Mouse (Mus musculus): Measurements from ENCODE around the gene Tk1. TPM values are rescaled to one million over a fixed set of nuclear protein-coding genes. Genes with fewer than 3 reads are reported as not detected.
"Not testable (repeated sequence)": the region's sequence is repeated elsewhere in the genome, so short reads cannot be mapped to it uniquely, and the experiment has no call there.

Gene Tk1
- polyA plus RNA-seq, 1 experiment, result 79.4 TPM

DNA sequence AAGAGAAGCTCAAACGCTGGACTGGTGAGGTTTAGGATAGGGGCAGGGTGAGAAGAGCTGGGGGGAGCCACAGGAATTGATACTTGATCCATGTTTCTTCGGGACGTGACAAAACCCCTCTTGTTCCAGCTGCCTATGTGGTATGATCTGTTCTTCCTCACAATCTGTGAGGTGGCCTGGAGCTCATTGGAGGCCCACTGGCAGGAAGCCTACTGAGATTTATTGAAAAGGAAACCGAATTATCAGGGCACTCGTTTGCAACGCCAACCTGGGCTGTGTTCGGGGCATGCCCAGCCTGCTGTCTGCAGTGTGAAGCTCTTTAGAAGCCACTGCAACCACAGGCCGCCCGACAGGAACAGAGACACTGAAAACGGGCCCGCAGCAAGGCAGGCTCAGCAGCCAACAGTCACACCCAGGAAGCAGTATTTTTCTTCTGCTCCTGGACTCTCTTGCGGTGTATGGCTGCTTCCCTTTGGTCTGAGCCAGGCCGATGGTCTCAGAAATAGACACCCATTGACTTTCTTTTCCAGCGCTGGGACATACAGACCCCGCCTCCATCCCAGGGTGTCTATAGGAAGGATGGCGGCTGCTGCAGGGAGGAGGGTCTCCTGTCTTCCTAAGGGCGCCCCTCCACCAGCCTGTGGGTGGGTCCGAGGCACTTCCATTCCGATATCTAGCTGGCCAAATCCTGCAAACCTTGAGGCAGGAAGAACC lies 22.5 kb upstream of the Tk1 start:
- DNase-seq (ENCODE audit: low read depth, low spot score), result no peak
- 3% methylated on average over 19 of the region's 19 CpGs for WGBS

DNA sequence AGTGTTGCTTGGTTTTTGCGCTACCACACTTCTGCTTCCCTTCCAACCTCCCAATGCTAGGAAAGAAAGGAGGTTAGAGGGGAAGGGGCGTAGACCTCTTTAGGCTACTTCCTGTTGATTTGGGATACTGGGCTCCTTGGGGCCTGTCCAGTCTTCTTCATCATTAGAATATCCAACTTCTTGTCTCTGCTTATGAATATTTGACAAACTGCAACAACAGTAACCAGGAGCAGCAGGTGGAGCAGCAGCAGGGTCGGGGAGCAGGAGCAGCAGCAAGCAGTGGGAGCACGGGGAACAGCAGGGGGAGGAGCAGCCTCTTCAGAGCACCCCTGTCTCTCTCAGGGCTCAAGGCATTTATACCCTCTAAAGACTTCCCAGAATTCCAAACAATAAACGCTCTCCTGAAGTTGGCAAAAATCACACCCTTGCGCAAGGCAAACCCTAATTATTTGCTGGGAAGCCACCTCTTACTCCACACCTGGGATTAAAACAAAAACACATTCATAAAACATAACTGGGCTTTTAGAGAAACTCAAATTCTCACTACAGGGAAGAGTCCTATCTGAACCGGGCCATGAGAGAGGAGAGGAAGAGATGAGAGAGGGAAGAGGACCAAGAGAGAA lies 21.8 kb upstream of the Tk1 start:
- DNase-seq (ENCODE audit: low read depth, low spot score), result no peak
- WGBS, result 33% methylated on average over 7 of the region's 7 CpGs

GRCm38 (mm10) chr11:117846640-117847039 lies 20.7 kb upstream of the Tk1 start:
- DNase-seq (ENCODE audit: low read depth, low spot score), result no peak
- 17% methylated on average over 5 of the region's 5 CpGs for WGBS

DNA sequence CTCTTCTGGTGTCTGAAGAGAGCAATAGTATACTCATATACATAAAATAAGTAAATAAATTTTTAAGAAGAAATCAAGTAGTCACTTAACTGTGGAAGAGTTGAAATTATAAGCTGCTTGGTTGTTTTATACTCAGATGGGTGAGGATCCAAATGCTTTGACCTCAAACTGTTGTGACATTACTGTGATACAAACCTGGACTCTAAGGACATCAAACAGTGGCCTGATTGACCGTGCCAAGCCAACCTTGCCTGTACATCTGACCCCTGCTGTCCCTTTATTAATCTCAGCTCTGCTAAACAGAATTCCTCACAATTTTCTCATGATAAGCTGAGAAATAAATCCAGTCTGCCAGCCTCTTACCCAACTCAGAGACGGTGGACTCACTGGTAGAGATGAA lies 19.8 kb upstream of the Tk1 start:
- 83% methylated on average over 2 of the region's 2 CpGs for WGBS
- DNase-seq (ENCODE audit: low read depth, low spot score), result no peak

GRCm38 (mm10) chr11:117844997-117845396 lies 19.1 kb upstream of the Tk1 start:
- WGBS, result 81% methylated on average over 2 of the region's 2 CpGs
- no peak for DNase-seq (ENCODE audit: low read depth, low spot score)

DNA sequence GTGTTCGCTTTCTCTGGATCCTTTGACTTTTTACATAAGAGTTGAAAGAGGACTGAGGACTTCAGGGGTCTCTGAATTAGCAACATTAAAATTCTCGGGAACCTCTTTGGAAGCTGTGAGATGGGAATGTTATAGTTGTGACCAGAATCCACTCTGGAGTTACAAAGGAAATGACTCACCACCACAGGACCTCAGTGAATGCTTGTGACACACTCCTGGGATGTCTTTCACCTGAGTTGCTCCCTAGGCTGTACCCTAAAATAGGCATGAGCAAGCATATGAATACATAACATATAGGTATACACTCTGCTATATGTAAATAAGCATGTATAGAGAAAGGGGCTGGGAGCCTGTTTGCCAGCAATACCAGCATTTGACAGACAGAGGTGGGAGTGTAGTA lies 17.5 kb upstream of the Tk1 start:
- 89% methylated on average over 2 of the region's 2 CpGs for WGBS
- DNase-seq (ENCODE audit: low read depth, low spot score), result no peak

GRCm38 (mm10) chr11:117840910-117841309 lies 15.0 kb upstream of the Tk1 start:
- 52% methylated on average over 1 of the region's 1 CpGs for WGBS
- DNase-seq (ENCODE audit: low read depth, low spot score), result no peak

- 80% methylated on average over 1 of the region's 1 CpGs for WGBS
- DNase-seq (ENCODE audit: low read depth, low spot score), result no peak
These were observed 13.1 kb upstream of the Tk1 start for GRCm38 (mm10) chr11:117839021-117839420.

DNA sequence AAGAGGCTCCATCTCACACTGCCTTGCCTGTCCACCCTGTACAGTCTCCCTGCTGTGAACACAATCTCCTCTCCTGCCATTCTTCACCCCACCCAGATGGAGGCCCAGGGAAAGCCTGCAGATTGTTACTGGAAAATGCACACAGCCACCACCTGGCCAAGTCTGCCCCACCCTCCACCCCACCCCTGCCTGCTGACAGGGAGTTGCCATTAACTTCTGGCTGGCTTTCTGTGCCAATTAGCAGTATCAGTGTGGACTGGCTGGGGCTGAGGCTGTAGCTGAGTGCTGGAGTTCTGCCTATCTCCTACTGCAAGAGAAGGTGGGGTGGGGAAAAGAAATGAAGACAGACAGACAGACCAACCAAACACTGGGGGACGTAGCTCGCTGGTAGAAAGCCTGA lies 12.7 kb upstream of the Tk1 start:
- WGBS, result 25% methylated on average over 2 of the region's 2 CpGs
- no peak for DNase-seq (ENCODE audit: low read depth, low spot score)

DNA sequence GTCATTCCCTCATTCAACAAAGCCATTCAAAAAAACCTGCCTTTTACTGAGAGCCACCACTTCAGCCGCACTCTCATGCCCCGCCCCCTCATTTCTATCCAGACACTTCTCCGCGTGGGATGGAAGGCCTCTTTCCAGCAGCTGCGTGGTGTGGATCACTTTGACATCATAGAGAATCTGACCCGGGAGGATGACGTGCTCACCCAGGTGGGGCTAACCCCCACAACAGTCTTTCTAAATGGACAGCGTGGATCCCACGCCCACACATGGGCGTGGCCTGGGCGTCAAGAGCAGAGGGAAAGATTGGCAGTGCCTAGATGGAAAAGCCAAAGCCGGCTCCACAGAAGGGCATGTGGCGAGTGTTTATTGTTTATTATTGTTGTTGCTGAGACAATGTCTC lies 10.4 kb upstream of the Tk1 start:
- 23% methylated on average over 13 of the region's 13 CpGs for WGBS
- no peak for DNase-seq (ENCODE audit: low read depth, low spot score)

DNA sequence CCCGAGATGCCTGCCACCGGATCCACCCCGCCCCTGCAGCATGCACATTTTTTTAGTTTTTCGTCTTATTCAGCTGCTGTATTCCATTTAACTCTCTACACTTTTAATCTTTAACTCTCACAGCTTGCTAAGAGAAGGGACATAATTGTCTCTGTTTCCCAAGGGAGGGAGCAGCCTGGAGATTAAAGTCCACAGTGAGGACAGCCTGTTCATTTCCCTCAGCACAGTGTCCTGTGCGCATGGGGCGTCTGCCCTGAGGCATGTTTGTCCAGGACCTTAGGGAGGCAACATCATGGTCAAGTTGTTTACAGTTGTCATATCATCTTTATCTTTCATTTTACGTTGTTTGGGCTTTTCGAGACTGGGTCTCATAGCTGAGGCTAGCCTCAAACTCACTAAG lies 8.2 kb upstream of the Tk1 start:
- WGBS, result 30% methylated on average over 8 of the region's 8 CpGs
- DNase-seq (ENCODE audit: low read depth, low spot score), result no peak

- 49% methylated on average over 6 of the region's 6 CpGs for WGBS
- DNase-seq (ENCODE audit: low read depth, low spot score), result not testable (repeated sequence)
These were observed 7.6 kb upstream of the Tk1 start for GRCm38 (mm10) chr11:117833509-117833908.

DNA sequence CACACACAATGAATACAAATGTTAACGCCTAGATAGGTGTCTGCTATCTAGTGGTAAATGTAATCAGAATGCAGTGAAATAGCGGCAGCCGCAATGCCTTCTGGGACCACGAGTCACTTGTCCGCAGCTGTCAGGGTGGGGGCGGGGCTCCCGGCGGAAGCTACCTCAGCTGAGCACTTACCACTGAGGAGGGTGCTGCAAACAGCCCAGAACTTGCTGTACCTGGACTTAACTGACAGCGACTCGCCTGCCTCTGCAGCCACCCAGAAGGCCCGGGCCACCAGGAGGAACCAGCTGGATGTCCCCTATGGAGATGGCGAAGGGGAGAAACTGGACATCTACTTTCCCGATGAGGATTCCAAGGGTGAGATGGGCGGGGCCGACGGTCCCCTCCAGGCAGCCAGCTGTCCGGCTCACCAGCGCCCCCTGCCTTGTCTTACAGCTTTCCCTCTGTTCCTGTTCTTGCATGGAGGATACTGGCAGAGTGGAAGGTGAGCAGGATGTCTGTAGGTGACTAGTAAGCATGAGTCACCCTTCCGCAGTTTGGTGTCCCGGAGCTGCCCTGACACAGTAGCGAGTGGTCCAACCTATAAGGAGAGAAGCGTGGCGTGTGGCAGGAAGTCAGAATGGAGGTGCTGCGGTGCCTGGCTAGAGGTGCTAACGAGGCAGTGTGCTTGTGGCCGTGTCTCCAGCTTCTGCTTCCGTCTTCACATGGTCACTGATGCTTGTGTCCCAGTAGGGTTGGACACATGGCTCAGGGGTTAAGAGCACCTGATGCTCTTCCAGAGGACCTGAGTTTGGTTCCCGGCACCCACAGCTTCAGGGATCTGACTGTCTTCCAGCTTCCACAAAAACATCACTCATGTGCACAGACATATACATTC lies 6.4 kb upstream of the Tk1 start:
- WGBS, result 19% methylated on average over 28 of the region's 28 CpGs
- DNase-seq (ENCODE audit: low read depth, low spot score), result no peak

DNA sequence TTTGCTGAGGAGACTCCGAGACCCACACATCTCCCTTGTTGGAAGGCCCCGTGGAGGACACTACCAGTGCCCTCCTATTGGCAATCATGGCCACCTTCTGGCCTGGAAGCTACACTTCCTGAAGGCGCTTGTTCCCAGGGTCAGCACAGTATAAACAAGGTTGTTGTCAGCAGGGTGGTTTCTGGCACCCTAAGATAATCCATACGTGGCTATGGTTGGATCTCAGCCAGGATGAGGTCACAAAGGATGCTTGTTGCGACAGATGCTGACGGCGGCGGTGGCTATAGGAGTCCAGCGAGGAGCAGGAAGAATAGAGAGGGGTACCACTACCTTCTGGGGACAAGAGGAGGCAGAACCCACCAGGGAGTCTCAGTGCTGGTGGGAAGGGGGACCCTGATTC lies 4.5 kb upstream of the Tk1 start:
- WGBS, result 26% methylated on average over 9 of the region's 9 CpGs
- no peak for DNase-seq (ENCODE audit: low read depth, low spot score)

GRCm38 (mm10) chr11:117829671-117830215 lies 3.9 kb upstream of the Tk1 start:
- 17% methylated on average over 2 of the region's 2 CpGs for WGBS
- no peak for DNase-seq (ENCODE audit: low read depth, low spot score)

DNA sequence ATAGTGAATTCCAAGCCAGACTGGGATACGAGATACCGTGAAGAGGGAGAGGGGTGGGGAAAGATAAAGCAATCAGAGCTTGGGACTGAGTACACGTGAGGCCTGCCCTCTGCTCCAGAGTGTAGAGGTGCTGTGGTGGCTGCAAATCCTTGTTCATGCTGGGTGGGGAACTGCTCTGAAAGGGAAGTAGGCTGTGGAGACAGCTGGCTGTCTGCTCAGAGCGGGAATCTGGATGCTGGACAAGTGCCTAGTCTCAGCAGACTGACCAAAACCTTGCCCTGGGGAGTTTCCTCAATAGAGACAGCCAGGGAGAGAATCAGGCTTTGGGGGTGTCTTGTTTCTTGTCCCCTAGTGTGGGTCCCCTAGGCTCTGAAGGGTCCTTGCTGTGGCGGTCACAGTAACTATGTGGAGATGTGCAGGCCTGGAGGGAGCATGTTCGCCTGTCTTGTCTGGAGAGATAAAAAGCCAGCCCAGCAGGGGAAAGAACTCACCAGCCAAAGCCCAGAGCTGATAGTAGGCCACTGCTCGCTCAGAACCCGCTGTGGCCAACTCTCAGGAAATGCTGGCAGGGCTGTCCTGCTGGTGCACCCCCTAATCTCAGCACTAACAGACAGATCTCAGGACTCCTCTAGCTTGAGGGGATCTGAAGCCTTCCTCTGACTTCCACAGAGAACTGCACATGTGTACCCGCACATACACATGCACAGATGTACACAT lies 3.2 kb upstream of the Tk1 start:
- DNase-seq (ENCODE audit: low read depth, low spot score), result no peak
- WGBS, result 29% methylated on average over 9 of the region's 9 CpGs

GRCm38 (mm10) chr11:117828149-117828887 lies 2.4 kb upstream of the Tk1 start:
- 10% methylated on average over 18 of the region's 18 CpGs for WGBS
- DNase-seq (ENCODE audit: low read depth, low spot score), result no peak

GRCm38 (mm10) chr11:117827386-117827785 lies 1.5 kb upstream of the Tk1 start:
- 18% methylated on average over 3 of the region's 3 CpGs for WGBS
- DNase-seq (ENCODE audit: low read depth, low spot score), result no peak

DNA sequence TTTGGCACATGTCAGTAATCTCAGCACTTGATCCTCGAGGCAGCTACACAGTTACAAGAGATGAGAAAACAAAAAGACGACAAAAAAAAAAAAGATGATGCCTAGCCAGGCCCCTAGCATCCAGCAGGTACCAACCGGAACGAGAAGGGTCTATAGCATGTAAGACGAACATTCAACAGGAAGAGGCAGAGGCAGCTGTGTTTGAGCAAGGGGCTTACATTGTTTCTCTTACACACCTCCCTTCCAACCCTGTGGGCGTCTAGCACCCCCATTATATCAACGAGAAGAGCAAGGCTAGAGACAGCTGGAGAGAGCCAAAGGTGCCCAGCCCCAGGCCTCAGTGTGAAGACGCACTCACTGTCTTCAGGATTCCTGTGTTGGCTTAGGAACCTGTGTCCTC lies 1.0 kb upstream of the Tk1 start:
- WGBS, result 35% methylated on average over 8 of the region's 8 CpGs
- DNase-seq (ENCODE audit: low read depth, low spot score), result no peak

Measured in large intestine, adult 2 months (tissue).